Comparison of ENCODE assay signal across 8 mouse cellular contexts in genomic region chr11:87426121-87426449, GRCm38 (mm10). TPM values are rescaled to one million over a fixed set of nuclear protein-coding genes. Genes with fewer than 3 reads are reported as not detected.
DNase-seq lines count a peak whose midpoint lies in the region; ATAC-seq and TF ChIP-seq lines count a peak whose summit lies in the region.

No protein-coding gene starts in this region.

- no peak for TF ChIP-seq POLR2A in cerebellum, adult 2 months (IDR thresholded peaks at IDR 0.05; ENCODE audit: borderline replicate concordance, insufficient read depth, low read length)
- no peak for TF ChIP-seq POLR2A in spleen, adult 2 months (IDR thresholded peaks at IDR 0.05; ENCODE audit: low read depth, low read length)

- no peak; the same call in 1 of the 2 replicates for ATAC-seq in liver, embryonic 13.5 days (ENCODE audit: low read depth)

- no peak for DNase-seq in cerebellum, adult 2 months
- DNase-seq in cerebellum, postnatal 14 days = no peak
- DNase-seq in spleen, adult 2 months (ENCODE audit: low read depth in 1 of 2, low spot score in 2 of 2) = no peak
- DNase-seq in spleen, adult 12 weeks (ENCODE audit: low spot score) = no peak
- no peak for DNase-seq in liver, embryonic 13.5 days
- DNase-seq in adrenal gland, adult 8-10 months = no peak
- no peak for DNase-seq in layer of hippocampus, adult 9-11 months
- DNase-seq in urinary bladder, postnatal 25 days (ENCODE audit: low spot score) = no peak

- H3K4me3 ChIP-seq in cerebellum, adult 2 months (replicated peaks; ENCODE audit: insufficient read depth, low read depth, low read length) = peak overlapping the region; percentile 20
- H3K4me3 ChIP-seq in spleen, adult 2 months (ENCODE audit: extremely low read depth, insufficient read depth, insufficient read length) = peak overlapping the region; percentile 35; the same call in 1 of the 2 replicates
- peak overlapping the region; percentile 59 for H3K4me3 ChIP-seq in liver, embryonic 13.5 days (replicated peaks)

- H3K27ac ChIP-seq in cerebellum, adult 2 months (ENCODE audit: insufficient read depth, low read length) = no peak overlapping the region
- peak overlapping the region; percentile 46; the same call in 1 of the 2 replicates for H3K27ac ChIP-seq in spleen, adult 2 months (ENCODE audit: insufficient read depth, low read length)
- peak overlapping the region; percentile 77 for H3K27ac ChIP-seq in liver, embryonic 13.5 days

- no peaks in the 10 kb centered on the region for H3K9me3 ChIP-seq in liver, embryonic 13.5 days (replicated peaks)

- no peaks in the 10 kb centered on the region for H3K4me1 ChIP-seq in cerebellum, adult 2 months (ENCODE audit: control insufficient read depth, insufficient read depth, low read length)
- peaks cover 6% of the 10 kb centered on the region for H3K4me1 ChIP-seq in spleen, adult 2 months (ENCODE audit: control insufficient read depth, insufficient read depth, insufficient read length)
- H3K4me1 ChIP-seq in liver, embryonic 13.5 days (replicated peaks) = peaks cover 54% of the 10 kb centered on the region

- H3K9ac ChIP-seq in liver, embryonic 13.5 days = peak overlapping the region; percentile 70

- no peak for TF ChIP-seq CTCF in cerebellum, adult 2 months (IDR thresholded peaks at IDR 0.05; ENCODE audit: borderline replicate concordance, insufficient read depth, low read depth, low read length)
- TF ChIP-seq CTCF in spleen, adult 2 months (IDR thresholded peaks at IDR 0.05; ENCODE audit: extremely low read depth, insufficient read depth, insufficient read length, insufficient replicate concordance) = no peak

- H3K36me3 ChIP-seq in spleen, adult 2 months (ENCODE audit: control insufficient read depth, insufficient read depth, low read length) = no peaks in the 10 kb centered on the region
- no peaks in the 10 kb centered on the region for H3K36me3 ChIP-seq in liver, embryonic 13.5 days

- peak overlapping the region; percentile 67 for H3K4me2 ChIP-seq in liver, embryonic 13.5 days

- under 1% methylated on average over 7 of the region's 7 CpGs for WGBS in cerebellum, adult 2 months
- WGBS in spleen, adult 2 months = under 1% methylated on average over 7 of the region's 7 CpGs
- WGBS in liver, embryonic 13.5 days (ENCODE audit: insufficient replicate concordance) = under 1% methylated on average over 7 of the region's 7 CpGs

- no peaks in the 10 kb centered on the region for H3K27me3 ChIP-seq in cerebellum, adult 2 months (ENCODE audit: control insufficient read depth, insufficient read depth, low read length)
- H3K27me3 ChIP-seq in spleen, adult 2 months (ENCODE audit: control insufficient read depth, insufficient read depth, low read length) = no peaks in the 10 kb centered on the region
- no peaks in the 10 kb centered on the region for H3K27me3 ChIP-seq in liver, embryonic 13.5 days

RNA-seq across cellular contexts. Expression of gene Tex14, which starts 21.2 kb away (rescaled TPM):
- 0.87 and 0.98 TPM in 2 replicates for polyA plus RNA-seq in cerebellum, adult 2 months (2012; rRNA removed)
- 0.16 TPM in 2 replicates for polyA plus RNA-seq in spleen, adult 2 months (2012; rRNA removed)
- polyA plus RNA-seq in liver, embryonic 13.5 days (2015; fragmentation: Nextera tagmentation; extraction: Ambion mirVana) = 0.10 and 0.15 TPM in 2 replicates
- total RNA-seq in adrenal gland, adult 8-10 months (2022) = 1 to 10 TPM in 2 of 4 experiments, under 1 TPM in 2; 0.06 to 2.2 (median 1.1) TPM

RNA-seq across cellular contexts. Expression of gene Rad51c, which starts 21.3 kb away (rescaled TPM):
- polyA plus RNA-seq in cerebellum, adult 2 months (2012; rRNA removed) = 4.5 and 4.7 TPM in 2 replicates
- polyA plus RNA-seq in spleen, adult 2 months (2012; rRNA removed) = 0.56 and 0.67 TPM in 2 replicates
- polyA plus RNA-seq in liver, embryonic 13.5 days (2015; fragmentation: Nextera tagmentation; extraction: Ambion mirVana) = 5.0 and 5.6 TPM in 2 replicates
- 1 to 10 TPM; 1.4 to 2.3 (median 1.8) TPM for total RNA-seq in adrenal gland, adult 8-10 months (2022)
